Mouse (Mus musculus) liver, embryonic 14.5 days (tissue): ENCODE results near the gene Akr1c6. TPM values are rescaled to one million over a fixed set of nuclear protein-coding genes. Genes with fewer than 3 reads are reported as not detected.

Source experiments
- ATAC-seq: fragments of 200-750 bp; cut with Nextera tagmentation; 2 replicates; pipeline ENCODE4 v1.8.0; 2017; ENCODE audit warnings: moderate number of reproducible peaks, mild to moderate bottlenecking, moderate library complexity; ENCODE audit not compliant: insufficient read depth
- DNase-seq, 3 experiments: peaks; one replicate each; pipeline ENCODE4 v3.0.0-alpha.2; 2012 to 2013; ENCODE audit warnings: low read depth in 3 of 3, low spot score in 3 of 3
- H3K27ac ChIP-seq: fragments of 300-500 bp; sonication (generic); 2 replicates; pipeline ENCODE4 v1.5.1; 2014; ENCODE audit warnings: moderate library complexity, mild to moderate bottlenecking, control low read depth, inconsistent platforms
- H3K27me3 ChIP-seq: fragments of 300-500 bp; sonication (generic); 2 replicates; pipeline ENCODE4 v1.6.1; 2014; ENCODE audit warnings: mild to moderate bottlenecking, low read length, moderate library complexity; ENCODE audit not compliant: control insufficient read depth, insufficient read depth
- H3K36me3 ChIP-seq: fragments of 300-500 bp; sonication (generic); replicated peaks from 2 replicates; pipeline ENCODE4 v1.6.1; 2014; ENCODE audit warnings: low read depth; ENCODE audit not compliant: control insufficient read depth, insufficient read depth
- H3K4me1 ChIP-seq, 2 experiments: fragments of 200-500 bp in 1 of 2; fragments of 300-500 bp in 1 of 2; sonication (generic) in 1 of 2; replicated peaks; 2 replicates each; pipeline ENCODE4 v1.6.1; 2012 to 2014; ENCODE audit warnings: antibody characterized with exemption in 1 of 2, inconsistent platforms in 1 of 2, low read length in 1 of 2; ENCODE audit not compliant: control insufficient read depth in 2 of 2, insufficient read depth in 2 of 2
- H3K4me2 ChIP-seq: fragments of 300-500 bp; sonication (generic); 2 replicates; pipeline ENCODE4 v1.6.1; 2014; ENCODE audit warnings: low read depth, mild to moderate bottlenecking, control low read depth, moderate library complexity
- H3K4me3 ChIP-seq, 2 experiments: fragments of 200-500 bp in 1 of 2; fragments of 300-500 bp in 1 of 2; sonication (generic) in 1 of 2; 2 replicates each; pipeline ENCODE4 v1.5.1; 2012 to 2014; ENCODE audit warnings: low read depth in 2 of 2, low read length in 2 of 2, mild to moderate bottlenecking in 2 of 2, control low read depth in 1 of 2, inconsistent platforms in 1 of 2, moderate library complexity in 1 of 2; ENCODE audit not compliant: insufficient read depth in 1 of 2
- H3K9ac ChIP-seq: fragments of 300-500 bp; sonication (generic); replicated peaks from 2 replicates; pipeline ENCODE4 v1.6.1; 2014; ENCODE audit warnings: mild to moderate bottlenecking, control low read depth, moderate library complexity
- H3K9me3 ChIP-seq: fragments of 300-500 bp; sonication (generic); 2 replicates; pipeline ENCODE4 v1.6.1; 2016; ENCODE audit warnings: low read length, mixed read lengths; ENCODE audit not compliant: control insufficient read depth
- CTCF ChIP-seq: IDR thresholded peaks from 2 replicates; pipeline ENCODE4 v1.5.1; 2016; ENCODE audit warnings: antibody characterized with exemption, low read depth, control low read depth
- EP300 ChIP-seq: IDR thresholded peaks from 2 replicates; pipeline ENCODE4 v1.6.1; 2016; ENCODE audit warnings: antibody characterized with exemption, low read depth
- WGBS: fragments of 180-500 bp; shearing (Covaris S2); extraction: QIAGEN DNeasy Blood & Tissue Kit; methylation state at CpG from one replicate; pipeline ENCODE4 v1.1.7; 2014; ENCODE audit not compliant: insufficient replicate concordance; 5-methylcytosine and 5-hydroxymethylcytosine counted together
- polyA plus RNA-seq, 2 experiments: library from polyadenylated mRNA; depleted of rRNA in 1 of 2; stranded (reverse) in 1 of 2; unstranded in 1 of 2; fragments of >200 nt; fragmentation: Nextera tagmentation in 1 of 2; extraction: Ambion mirVana in 1 of 2; gene quantifications; 2 replicates each; pipeline versions ENCODE4 v1.2.1 to v1.2.3; 2012 to 2014

Gene Akr1c6
- polyA plus RNA-seq, 2 experiments, result 0.75 to 1.5 TPM

DNA sequence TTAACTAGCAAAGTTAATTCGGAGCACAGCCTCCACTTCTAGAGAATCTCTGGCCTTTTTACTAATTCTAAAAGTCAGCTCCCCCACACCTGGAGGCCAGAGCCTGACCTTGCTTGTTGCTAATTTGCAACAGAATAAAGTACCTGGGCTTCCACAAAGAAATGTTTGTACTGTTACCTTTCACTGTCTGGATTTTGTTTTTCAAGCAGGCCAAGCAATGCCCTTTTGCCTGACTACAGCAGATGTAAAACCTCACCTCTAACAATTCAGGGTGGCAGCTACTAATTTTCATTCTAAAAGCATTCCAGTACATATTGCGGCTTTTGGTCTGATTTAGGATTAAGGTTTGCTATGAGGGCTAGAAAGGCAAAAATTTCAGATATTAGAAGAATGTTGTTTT is 33.3 kb upstream of the Akr1c6 start:
- Histone ChIP-seq H3K4me3 (no peak overlapping the region), H3K27me3 (no peaks in the 10 kb centered on the region), H3K4me2 (no peak overlapping the region), H3K4me1 (no peaks in the 10 kb centered on the region), H3K27ac (no peak overlapping the region), H3K36me3 (no peaks in the 10 kb centered on the region), H3K9ac (no peak overlapping the region), H3K9me3 (0 out of 2 replicates have a peak, but pooled peaks cover 2% of the 10 kb centered on the region)
- ATAC-seq (no peak), DNase-seq (no peak)
- WGBS, result 54% methylated on average over 2 of the region's 2 CpGs
- TF ChIP-seq CTCF (no peak), EP300 (no peak)

DNA sequence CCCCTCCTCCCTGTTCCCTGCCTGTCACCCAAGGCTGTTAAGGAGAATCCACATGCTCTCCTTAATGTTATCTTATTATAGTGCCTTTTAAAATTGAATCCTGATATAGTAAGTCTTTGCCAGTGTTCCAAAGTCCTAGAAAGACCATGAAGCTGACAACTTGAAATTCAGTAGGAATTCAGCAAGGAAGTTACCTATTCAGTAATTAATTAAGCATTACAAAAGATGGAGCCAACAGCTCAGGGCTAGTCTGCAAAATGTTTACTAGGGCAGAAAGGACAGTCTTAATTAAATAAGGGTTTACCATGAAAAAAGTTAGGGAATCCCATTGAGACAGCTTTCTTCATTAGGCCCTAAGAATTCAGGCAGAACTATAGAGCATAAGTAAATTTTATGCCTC is 31.9 kb upstream of the Akr1c6 start:
- ATAC-seq (no peak), DNase-seq (no peak)
- H3K4me3 ChIP-seq, result no peak overlapping the region
- TF ChIP-seq CTCF, result no peak
- no peak for TF ChIP-seq EP300
- no peaks in the 10 kb centered on the region for H3K4me1 ChIP-seq
- H3K9me3 ChIP-seq, result 0 out of 2 replicates have a peak, but pooled peaks cover 2% of the 10 kb centered on the region
- H3K27me3 ChIP-seq, result no peaks in the 10 kb centered on the region
- no peaks in the 10 kb centered on the region for H3K36me3 ChIP-seq
- no peak overlapping the region for H3K27ac ChIP-seq
- no peak overlapping the region for H3K4me2 ChIP-seq
- H3K9ac ChIP-seq, result no peak overlapping the region

DNA sequence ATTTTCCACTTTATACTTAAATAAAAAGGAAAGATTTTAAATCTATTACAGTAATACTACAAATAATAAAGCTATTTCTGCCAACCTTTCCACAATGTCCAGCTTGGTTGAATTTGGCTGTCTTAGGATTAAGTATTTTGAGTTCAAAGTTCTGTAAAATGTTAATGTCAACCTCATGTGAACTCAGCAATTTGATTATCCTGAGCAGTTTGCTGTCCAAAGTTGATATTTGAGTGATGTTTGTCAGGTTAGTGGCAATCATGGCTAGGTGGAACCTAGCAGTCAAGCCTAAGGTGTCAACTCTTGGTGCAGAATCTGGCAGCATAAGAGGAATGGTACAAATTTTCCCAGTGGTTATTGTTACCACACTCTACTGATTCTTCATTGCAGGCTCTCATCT is 29.4 kb upstream of the Akr1c6 start:
- Histone ChIP-seq H3K9me3 (no peaks in the 10 kb centered on the region), H3K4me1 (no peaks in the 10 kb centered on the region), H3K4me2 (no peak overlapping the region), H3K36me3 (no peaks in the 10 kb centered on the region), H3K4me3 (no peak overlapping the region), H3K9ac (no peak overlapping the region), H3K27me3 (no peaks in the 10 kb centered on the region), H3K27ac (no peak overlapping the region)
- DNase-seq, result no peak
- TF ChIP-seq CTCF, result no peak
- no peak for TF ChIP-seq EP300
- ATAC-seq, result no peak

DNA sequence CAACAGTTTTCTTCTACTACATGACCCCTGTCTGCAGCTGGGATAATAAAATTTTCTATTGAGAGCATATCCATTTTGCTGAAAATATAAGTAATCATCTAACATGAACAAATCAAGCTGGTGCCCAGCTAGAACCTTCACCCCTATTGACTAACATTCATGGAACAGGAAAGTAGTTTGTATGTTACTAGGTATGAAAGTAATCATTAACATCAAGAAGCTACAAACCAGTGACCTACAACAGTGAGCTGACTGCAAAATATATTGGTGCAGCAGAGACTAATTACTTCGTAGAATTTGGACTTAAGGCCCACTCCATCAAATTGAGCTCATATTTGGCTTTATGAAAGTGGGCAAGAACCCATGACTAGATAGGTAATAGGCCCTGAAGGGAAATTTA is 27.3 kb upstream of the Akr1c6 start:
- TF ChIP-seq CTCF (no peak), EP300 (no peak)
- no peak for DNase-seq
- no peak overlapping the region for H3K9ac ChIP-seq
- WGBS, result 42% methylated on average over 1 of the region's 1 CpGs
- H3K36me3 ChIP-seq, result no peaks in the 10 kb centered on the region
- no peak for ATAC-seq
- H3K9me3 ChIP-seq, result no peaks in the 10 kb centered on the region
- no peak overlapping the region for H3K4me2 ChIP-seq
- H3K27ac ChIP-seq, result no peak overlapping the region
- no peaks in the 10 kb centered on the region for H3K4me1 ChIP-seq
- no peaks in the 10 kb centered on the region for H3K27me3 ChIP-seq
- H3K4me3 ChIP-seq, result no peak overlapping the region

DNA sequence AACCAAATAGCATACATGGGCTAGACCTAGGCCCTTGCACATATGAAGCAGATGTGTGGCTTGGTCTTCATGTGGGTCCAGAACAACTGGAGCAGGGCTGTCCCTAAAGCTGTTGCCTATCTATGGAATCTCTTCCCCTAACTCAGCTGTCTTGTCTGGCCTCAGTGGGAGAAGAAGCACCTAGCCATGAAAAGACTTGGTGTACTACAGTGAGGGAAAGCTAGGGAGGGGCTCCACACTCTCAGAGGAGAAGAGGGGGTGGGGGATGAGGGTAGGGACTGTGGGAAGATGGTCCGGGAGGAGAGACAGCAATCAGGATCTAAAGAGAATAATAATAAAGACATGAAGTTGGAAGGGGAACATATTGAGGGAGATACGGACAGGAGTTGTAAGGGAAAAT is 5.5 kb upstream of the Akr1c6 start:
- Histone ChIP-seq H3K9ac (no peak overlapping the region), H3K4me3 (no peak overlapping the region), H3K27me3 (no peaks in the 10 kb centered on the region), H3K36me3 (no peaks in the 10 kb centered on the region), H3K9me3 (no peaks in the 10 kb centered on the region), H3K27ac (no peak overlapping the region), H3K4me1 (no peaks in the 10 kb centered on the region), H3K4me2 (no peak overlapping the region)
- TF ChIP-seq CTCF, result no peak
- no peak for DNase-seq
- ATAC-seq, result no peak
- 56% methylated on average over 2 of the region's 2 CpGs for WGBS

DNA sequence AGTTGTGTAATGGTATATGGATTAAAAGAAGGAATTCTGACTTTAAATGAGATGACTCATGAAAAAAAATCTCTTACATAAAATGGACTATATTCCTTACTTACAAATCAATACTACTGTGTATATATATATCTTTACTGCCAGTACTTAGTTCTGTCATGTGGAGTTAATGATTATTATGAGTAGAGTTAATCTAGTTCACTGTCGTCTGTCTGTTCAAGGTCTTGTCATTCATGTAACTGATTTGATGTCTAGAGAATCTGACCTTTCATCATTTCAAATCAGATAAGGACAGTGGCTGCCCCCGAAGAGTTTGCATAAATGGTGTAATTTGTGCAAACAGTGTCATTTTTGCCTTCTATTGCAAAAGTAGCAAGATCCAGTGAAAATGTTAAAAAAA is 5.1 kb upstream of the Akr1c6 start:
- ATAC-seq (no peak), DNase-seq (peak in 1 of 3 experiments; percentile 12)
- Histone ChIP-seq H3K9me3 (no peaks in the 10 kb centered on the region), H3K36me3 (no peaks in the 10 kb centered on the region), H3K9ac (no peak overlapping the region), H3K4me3 (no peak overlapping the region), H3K4me1 (no peaks in the 10 kb centered on the region), H3K4me2 (no peak overlapping the region), H3K27ac (no peak overlapping the region), H3K27me3 (no peaks in the 10 kb centered on the region)
- TF ChIP-seq EP300 (no peak), CTCF (no peak)
- WGBS, result 34% methylated on average over 2 of the region's 2 CpGs
